Mouse (Mus musculus): ENCODE measurements at regions not wholly inside any gene's neighbourhood (a gene's known extent, or its start where the extent isn't known, plus 50 kb on each side); places are given as distances from the start of the nearest gene placed in this dataset.

- no peak for DNase-seq (ENCODE audit: low spot score in 2 of 2)
These were observed 156.8 kb upstream of the Zfp618 start for GRCm38 (mm10) chr4:62808553-62808950.

GRCm38 (mm10) chr4:62809048-62809447 is 156.3 kb upstream of the Zfp618 start:
- DNase-seq (ENCODE audit: low spot score in 2 of 2): no peak

GRCm38 (mm10) chr4:62819889-62820288 is 145.5 kb upstream of the Zfp618 start:
- DNase-seq (ENCODE audit: low spot score in 2 of 2): no peak

- DNase-seq (ENCODE audit: low spot score in 2 of 2): no peak
These were observed 144.1 kb upstream of the Zfp618 start for GRCm38 (mm10) chr4:62821288-62821687.

GRCm38 (mm10) chr4:62822568-62822967 is 142.8 kb upstream of the Zfp618 start:
- peak; percentile 35 to 68 for DNase-seq (ENCODE audit: low spot score in 2 of 2)

GRCm38 (mm10) chr4:62823082-62823481 is 142.3 kb upstream of the Zfp618 start:
- DNase-seq (ENCODE audit: low spot score in 2 of 2): no peak

- no peak for DNase-seq (ENCODE audit: low spot score in 2 of 2)
These were observed 141.7 kb upstream of the Zfp618 start for GRCm38 (mm10) chr4:62823555-62824250.

GRCm38 (mm10) chr4:62824581-62824980 is 140.8 kb upstream of the Zfp618 start:
- DNase-seq (ENCODE audit: low spot score in 2 of 2): no peak

GRCm38 (mm10) chr4:62825256-62825655 is 140.1 kb upstream of the Zfp618 start:
- no peak for DNase-seq (ENCODE audit: low spot score in 2 of 2)

- DNase-seq (ENCODE audit: low spot score in 2 of 2): no peak
These were observed 136.4 kb upstream of the Zfp618 start for GRCm38 (mm10) chr4:62828963-62829362.

- peak in 1 of 2 experiments; percentile 12 for DNase-seq (ENCODE audit: low spot score in 2 of 2)
These were observed 131.4 kb upstream of the Zfp618 start for GRCm38 (mm10) chr4:62833944-62834343.

- no peak for DNase-seq (ENCODE audit: low spot score in 2 of 2)
These were observed 128.5 kb upstream of the Zfp618 start for GRCm38 (mm10) chr4:62836875-62837274.

- DNase-seq (ENCODE audit: low spot score in 2 of 2): no peak
These were observed 114.8 kb upstream of the Zfp618 start for GRCm38 (mm10) chr4:62850526-62850925.

- DNase-seq (ENCODE audit: low spot score in 2 of 2): no peak
These were observed 112.0 kb upstream of the Zfp618 start for GRCm38 (mm10) chr4:62853335-62853734.

- no peak for DNase-seq (ENCODE audit: low spot score in 2 of 2)
These were observed 109.0 kb upstream of the Zfp618 start for GRCm38 (mm10) chr4:62856406-62856805.

- DNase-seq (ENCODE audit: low spot score in 2 of 2): no peak
These were observed 102.6 kb upstream of the Zfp618 start for GRCm38 (mm10) chr4:62862756-62863155.

- no peak for DNase-seq (ENCODE audit: low spot score in 2 of 2)
These were observed 94.9 kb upstream of the Zfp618 start for GRCm38 (mm10) chr4:62870391-62870983.

- no peak for DNase-seq (ENCODE audit: low spot score in 2 of 2)
These were observed 92.8 kb upstream of the Zfp618 start for GRCm38 (mm10) chr4:62872562-62872961.

GRCm38 (mm10) chr4:62873986-62874385 is 91.4 kb upstream of the Zfp618 start:
- DNase-seq (ENCODE audit: low spot score in 2 of 2): no peak

- no peak for DNase-seq (ENCODE audit: low spot score in 2 of 2)
These were observed 87.3 kb upstream of the Zfp618 start for GRCm38 (mm10) chr4:62878063-62878462.

GRCm38 (mm10) chr4:62878927-62879326 is 86.4 kb upstream of the Zfp618 start:
- DNase-seq (ENCODE audit: low spot score in 2 of 2): no peak

GRCm38 (mm10) chr4:62881824-62882223 is 83.5 kb upstream of the Zfp618 start:
- no peak for DNase-seq (ENCODE audit: low spot score in 2 of 2)

- DNase-seq (ENCODE audit: low spot score in 2 of 2): no peak
These were observed 83.1 kb upstream of the Zfp618 start for GRCm38 (mm10) chr4:62882276-62882675.
